Mouse (Mus musculus): ENCODE data around the gene Myo1b.

GRCm38 (mm10) chr1:51728816-51729215, 187.1 kb downstream of the Myo1b start:
- TF ChIP-seq NELFE (IDR thresholded peaks at IDR 0.05; ENCODE audit: low read depth, low read length) (no peak), ZNF384 (IDR thresholded peaks at IDR 0.05; ENCODE audit: low read depth, low read length) (no peak), GABPA (IDR thresholded peaks at IDR 0.05; ENCODE audit: low read depth, low read length) (no peak), ZC3H11A (IDR thresholded peaks at IDR 0.05; ENCODE audit: low read depth, low read length) (no peak), CTCF (IDR thresholded peaks at IDR 0.05 in 2 of 3, conservative IDR thresholded peaks at IDR 0.05 in 1 of 3; ENCODE audit: control insufficient read depth in 1 of 3, insufficient read depth in 1 of 3, low read depth in 2 of 3, low read length in 3 of 3, poor library complexity in 1 of 3, severe bottlenecking in 1 of 3) (no peak), POLR2A (IDR thresholded peaks at IDR 0.05; ENCODE audit: control insufficient read depth in 1 of 2, insufficient read depth in 1 of 2, low read depth in 1 of 2, low read length in 2 of 2, poor library complexity in 1 of 2) (no peak), E2F4 (IDR thresholded peaks at IDR 0.05; ENCODE audit: borderline replicate concordance, low read depth, low read length) (no peak), CHD2 (IDR thresholded peaks at IDR 0.05; ENCODE audit: low read length) (no peak), HCFC1 (IDR thresholded peaks at IDR 0.05; ENCODE audit: low read depth, low read length) (no peak), ZKSCAN1 (IDR thresholded peaks at IDR 0.05; ENCODE audit: low read depth, low read length) (no peak), ELF1 (IDR thresholded peaks at IDR 0.05; ENCODE audit: low read depth, low read length) (no peak), GATA1 (IDR thresholded peaks at IDR 0.05; ENCODE audit: low read depth, low read length) (no peak), RCOR1 (IDR thresholded peaks at IDR 0.05; ENCODE audit: low read depth, low read length) (no peak)

Measured in MEL (cell line).